Mouse (Mus musculus) neural tube, embryonic 14.5 days (tissue): ENCODE measurements around the gene Cirbp. TPM values are rescaled to one million over a fixed set of nuclear protein-coding genes. Genes with fewer than 3 reads are reported as not detected.

ENCODE experiments used
- ATAC-seq: fragments of 200-750 bp; cut with Nextera tagmentation; 2 replicates; pipeline ENCODE4 v1.8.0; 2017; ENCODE audit warnings: low read depth, mild to moderate bottlenecking, moderate TSS enrichment, moderate library complexity
- H3K27ac ChIP-seq: fragments of 300-500 bp; sonication (generic); 2 replicates; pipeline ENCODE4 v1.5.1; 2014; ENCODE audit warnings: low read depth, mild to moderate bottlenecking, control low read depth, low read length, moderate library complexity, mixed read lengths
- H3K27me3 ChIP-seq: fragments of 300-500 bp; sonication (generic); 2 replicates; pipeline ENCODE4 v1.6.1; 2014; ENCODE audit warnings: low read length; ENCODE audit not compliant: control insufficient read depth, insufficient read depth
- H3K36me3 ChIP-seq: fragments of 300-500 bp; sonication (generic); 2 replicates; pipeline ENCODE4 v1.6.1; 2014; ENCODE audit warnings: low read length, mixed read lengths; ENCODE audit not compliant: control insufficient read depth, insufficient read depth
- H3K4me1 ChIP-seq: fragments of 300-500 bp; sonication (generic); 2 replicates; pipeline ENCODE4 v1.6.1; 2014; ENCODE audit warnings: low read length; ENCODE audit not compliant: control insufficient read depth, insufficient read depth
- H3K4me2 ChIP-seq: fragments of 300-500 bp; sonication (generic); 2 replicates; pipeline ENCODE4 v1.6.1; 2014; ENCODE audit warnings: mild to moderate bottlenecking, low read depth, low read length, control low read depth
- H3K4me3 ChIP-seq: fragments of 300-500 bp; sonication (generic); 2 replicates; pipeline ENCODE4 v1.5.1; 2014; ENCODE audit warnings: low read depth, low read length, control low read depth, mixed read lengths
- H3K9ac ChIP-seq: fragments of 300-500 bp; sonication (generic); replicated peaks from 2 replicates; pipeline ENCODE4 v1.6.1; 2014; ENCODE audit warnings: low read depth, mild to moderate bottlenecking, control low read depth, low read length, mixed read lengths
- H3K9me3 ChIP-seq: fragments of 300-500 bp; sonication (generic); 2 replicates; pipeline ENCODE4 v1.6.1; 2016; ENCODE audit warnings: low read length; ENCODE audit not compliant: control insufficient read depth
- WGBS: fragments of 180-500 bp; shearing (Covaris S2); extraction: QIAGEN DNeasy Blood & Tissue Kit; methylation state at CpG from one replicate; pipeline ENCODE4 v1.1.7; 2014; 5-methylcytosine and 5-hydroxymethylcytosine counted together
- polyA plus RNA-seq: library from polyadenylated mRNA; unstranded; fragments of >200 nt; fragmentation: Nextera tagmentation; extraction: Ambion mirVana; gene quantifications from 2 replicates; pipeline ENCODE4 v1.2.1, GENCODE M21; 2014

Cirbp gene
- polyA plus RNA-seq, 1 experiment from 2014 or later = 286 TPM

DNA sequence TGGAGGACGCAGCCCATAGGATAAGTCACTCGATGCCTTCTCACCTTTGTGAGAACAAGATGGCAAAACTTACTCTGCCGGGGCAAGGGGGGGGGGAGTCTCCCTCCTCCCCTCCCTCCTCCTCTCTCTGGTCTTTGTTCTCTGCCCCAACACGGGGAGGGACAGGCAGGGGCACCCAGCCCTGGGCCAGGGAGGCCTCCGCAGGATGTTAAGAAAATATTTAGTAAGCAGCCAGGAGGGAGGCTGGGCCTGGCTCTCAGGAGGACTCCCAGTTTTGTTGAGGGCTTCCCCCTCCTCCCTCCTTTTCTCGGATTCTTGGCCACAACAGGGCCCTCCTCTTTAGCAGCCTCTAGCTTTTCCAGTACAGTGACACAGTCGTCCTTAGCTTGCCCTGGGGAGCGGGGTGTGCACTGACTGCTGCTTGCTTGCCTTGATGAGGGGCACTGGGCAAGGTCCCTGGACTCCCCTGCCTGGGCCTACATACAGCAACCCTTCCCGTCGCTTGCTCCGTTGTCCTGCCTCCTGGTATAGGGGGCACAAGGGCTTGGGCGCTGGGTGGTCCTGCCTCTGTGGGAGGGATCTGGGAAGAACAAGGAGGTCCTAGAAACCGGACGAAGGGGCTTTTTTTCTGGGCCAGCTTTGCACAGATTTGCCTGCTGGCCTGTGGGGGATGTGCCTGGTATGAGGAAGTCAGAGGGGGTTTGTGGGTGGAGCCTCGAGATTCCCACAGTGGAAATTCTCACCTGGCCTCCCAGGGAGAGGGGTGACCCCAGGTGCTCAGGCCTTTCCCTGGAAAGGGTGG is 13.5 kb upstream of the Cirbp start:
- Histone ChIP-seq H3K27me3 (no peaks in the 10 kb centered on the region), H3K36me3 (peaks cover 57% of the 10 kb centered on the region), H3K9me3 (no peaks in the 10 kb centered on the region), H3K4me1 (peaks cover 40% of the 10 kb centered on the region), H3K9ac (peak overlapping the region; percentile 100), H3K4me2 (peak overlapping the region; percentile 98), H3K4me3 (peak overlapping the region; percentile 99), H3K27ac (peak overlapping the region; percentile 100)
- ATAC-seq = no peak
- WGBS = 4% methylated on average over 15 of the region's 15 CpGs

DNA sequence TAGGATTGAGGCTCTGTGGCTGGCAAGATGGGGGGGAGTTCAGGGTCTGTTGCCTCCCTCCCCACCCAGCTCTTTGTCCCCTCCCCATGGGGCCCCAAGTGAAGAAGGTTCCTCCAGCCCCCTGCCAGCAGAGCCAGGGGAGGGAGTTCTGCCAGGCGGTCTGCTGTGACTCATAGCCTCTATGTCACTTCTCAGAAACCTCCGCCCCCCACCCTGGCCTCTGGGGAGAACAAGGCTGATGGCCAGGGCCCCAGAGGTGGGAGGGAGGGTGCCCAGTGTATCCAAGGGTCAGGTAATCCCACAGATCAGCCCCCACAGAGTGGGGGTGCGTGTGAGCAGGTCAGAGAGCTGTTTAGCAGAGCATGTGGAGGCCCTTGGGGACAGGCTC is 12.9 kb upstream of the Cirbp start:
- peak overlapping the region; percentile 100; the same call in 1 of the 2 replicates for H3K27ac ChIP-seq
- no peaks in the 10 kb centered on the region for H3K9me3 ChIP-seq
- peak overlapping the region; percentile 100 for H3K9ac ChIP-seq
- H3K4me3 ChIP-seq = peak overlapping the region; percentile 99
- no peaks in the 10 kb centered on the region for H3K27me3 ChIP-seq
- WGBS = 58% methylated on average over 3 of the region's 3 CpGs
- H3K4me2 ChIP-seq = peak overlapping the region; percentile 98
- H3K36me3 ChIP-seq = peaks cover 62% of the 10 kb centered on the region
- no peak for ATAC-seq
- H3K4me1 ChIP-seq = peaks cover 39% of the 10 kb centered on the region

DNA sequence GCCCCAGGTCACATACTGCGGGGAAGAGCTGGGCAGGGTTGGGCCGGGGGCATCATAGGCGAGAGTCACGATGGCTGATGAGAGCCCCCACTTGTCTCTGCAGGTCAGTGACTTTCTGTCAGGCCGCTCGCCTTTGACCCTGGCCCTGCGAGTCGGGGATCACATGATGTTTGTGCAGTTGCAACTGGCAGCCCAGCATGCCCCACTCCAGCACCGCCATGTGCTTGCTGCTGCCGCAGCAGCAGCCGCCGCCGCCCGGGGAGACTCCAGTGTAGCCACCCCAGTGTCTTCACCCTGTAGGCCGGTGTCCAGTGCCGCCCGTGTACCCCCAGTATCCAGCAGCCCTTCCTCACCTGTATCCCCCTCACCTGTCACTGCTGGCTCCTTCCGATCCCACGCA is 12.1 kb upstream of the Cirbp start:
- 85% methylated on average over 19 of the region's 19 CpGs for WGBS
- Histone ChIP-seq H3K4me3 (no peak overlapping the region), H3K9ac (peak overlapping the region; percentile 18; the same call in 1 of the 2 replicates), H3K9me3 (no peaks in the 10 kb centered on the region), H3K4me1 (peaks cover 39% of the 10 kb centered on the region), H3K27ac (0 out of 2 replicates have a peak overlapping the region, but pooled peaks have one; percentile 24), H3K4me2 (peak overlapping the region; percentile 98; the same call in 1 of the 2 replicates), H3K27me3 (no peaks in the 10 kb centered on the region), H3K36me3 (peaks cover 62% of the 10 kb centered on the region)
- ATAC-seq = no peak

DNA sequence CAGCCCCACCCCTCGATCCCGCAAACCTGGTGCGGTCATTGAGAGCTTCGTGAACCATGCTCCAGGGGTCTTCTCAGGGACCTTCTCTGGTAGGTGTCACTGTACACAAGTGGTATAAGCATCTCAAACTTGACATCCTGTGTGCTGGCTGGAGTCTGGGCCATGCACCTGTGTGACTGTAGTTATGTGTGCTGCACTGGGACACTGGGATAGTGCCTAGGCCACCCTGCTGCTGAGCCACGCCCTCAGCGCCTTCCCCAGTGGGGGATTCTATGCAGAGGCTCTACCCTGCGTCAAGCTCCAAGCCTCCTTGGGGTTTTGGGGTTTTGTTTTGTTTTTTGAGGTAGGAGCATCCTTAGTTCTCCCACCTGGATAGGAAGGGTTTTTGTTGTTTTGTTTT is 11.4 kb upstream of the Cirbp start:
- Histone ChIP-seq H3K27me3 (no peaks in the 10 kb centered on the region), H3K4me3 (no peak overlapping the region), H3K9me3 (no peaks in the 10 kb centered on the region), H3K4me1 (peaks cover 44% of the 10 kb centered on the region), H3K9ac (no peak overlapping the region), H3K27ac (no peak overlapping the region), H3K4me2 (no peak overlapping the region), H3K36me3 (peaks cover 62% of the 10 kb centered on the region)
- no peak for ATAC-seq
- WGBS = 93% methylated on average over 7 of the region's 7 CpGs

DNA sequence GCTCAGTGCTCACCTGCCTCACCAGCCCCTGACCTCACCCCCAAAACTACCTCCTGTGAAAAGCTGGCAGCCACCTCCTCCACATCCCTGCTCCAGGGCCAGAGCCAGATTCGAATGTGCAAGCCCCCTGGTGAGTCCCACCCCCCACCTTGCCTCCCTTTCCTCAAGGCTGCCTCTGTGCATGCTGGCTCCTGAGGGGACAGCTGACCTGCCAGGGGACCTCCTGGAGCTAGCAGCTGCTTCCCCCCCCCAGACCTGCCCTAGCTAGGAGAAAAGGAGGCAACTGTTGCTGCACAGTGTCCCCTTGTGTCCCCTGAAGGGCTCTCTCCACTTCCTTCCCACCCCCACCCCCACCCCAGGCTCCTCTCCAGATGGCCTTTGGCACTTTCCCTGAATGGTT is 10.5 kb upstream of the Cirbp start:
- no peak overlapping the region for H3K4me3 ChIP-seq
- peaks cover 44% of the 10 kb centered on the region for H3K4me1 ChIP-seq
- peak overlapping the region; percentile 52; the same call in 1 of the 2 replicates for H3K27ac ChIP-seq
- H3K27me3 ChIP-seq = no peaks in the 10 kb centered on the region
- no peaks in the 10 kb centered on the region for H3K9me3 ChIP-seq
- ATAC-seq = no peak
- H3K36me3 ChIP-seq = peaks cover 62% of the 10 kb centered on the region
- 44% methylated on average over 1 of the region's 1 CpGs for WGBS
- H3K9ac ChIP-seq = no peak overlapping the region
- no peak overlapping the region for H3K4me2 ChIP-seq

DNA sequence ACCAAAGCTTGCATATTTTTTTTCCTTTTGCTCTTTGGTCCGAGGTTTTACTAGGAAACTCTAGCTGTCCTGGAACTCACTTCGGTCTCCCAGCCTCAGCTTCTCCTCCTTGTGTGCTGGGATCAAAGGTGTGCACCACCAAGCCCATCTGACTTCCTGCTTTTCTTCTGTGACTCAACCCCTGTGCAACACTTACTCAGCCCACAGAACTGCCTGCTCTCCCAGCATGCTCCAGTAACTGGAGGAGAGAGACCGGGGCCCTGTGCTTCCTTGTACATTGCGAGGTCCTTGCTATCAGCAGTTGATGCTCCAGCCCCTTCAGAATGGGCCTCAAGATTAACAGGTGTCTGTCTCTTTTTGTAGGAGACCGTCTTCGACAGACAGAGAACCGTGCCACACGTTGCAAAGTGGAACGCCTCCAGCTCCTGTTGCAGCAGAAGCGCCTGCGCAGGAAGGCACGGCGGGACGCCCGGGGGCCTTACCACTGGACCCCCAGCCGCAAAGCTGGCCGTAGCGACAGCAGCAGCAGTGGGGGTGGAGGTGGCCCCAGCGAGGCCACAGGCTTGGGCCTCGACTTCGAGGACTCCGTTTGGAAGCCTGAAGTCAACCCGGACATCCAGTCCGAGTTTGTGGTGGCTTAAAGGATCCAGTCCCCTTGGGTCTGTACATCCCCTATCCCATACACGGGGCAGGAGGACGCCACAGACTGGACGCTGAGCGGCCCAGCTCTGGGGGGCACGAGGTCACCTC is 9.6 kb upstream of the Cirbp start:
- Histone ChIP-seq H3K27me3 (no peaks in the 10 kb centered on the region), H3K9ac (no peak overlapping the region), H3K9me3 (no peaks in the 10 kb centered on the region), H3K36me3 (peaks cover 62% of the 10 kb centered on the region), H3K4me3 (peak overlapping the region; percentile 4; the same call in 1 of the 2 replicates), H3K4me1 (peaks cover 51% of the 10 kb centered on the region), H3K4me2 (no peak overlapping the region), H3K27ac (no peak overlapping the region)
- WGBS = 88% methylated on average over 29 of the region's 29 CpGs
- no peak for ATAC-seq

DNA sequence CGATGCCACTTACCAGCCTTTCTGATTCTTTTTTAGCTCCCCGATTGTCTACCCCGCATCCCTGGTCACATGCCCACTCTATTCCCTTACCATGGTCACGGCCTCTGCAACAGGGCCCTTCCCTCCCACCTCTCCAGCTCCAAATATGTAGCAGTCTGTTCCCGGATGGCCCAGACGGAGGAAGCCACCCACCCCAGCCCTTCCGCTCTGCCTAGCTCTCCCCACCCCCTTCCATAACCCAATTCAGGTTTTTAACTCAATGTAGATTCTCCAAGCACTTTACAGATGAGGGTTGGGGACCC is 9.1 kb upstream of the Cirbp start:
- H3K9ac ChIP-seq = no peak overlapping the region
- peaks cover 50% of the 10 kb centered on the region for H3K4me1 ChIP-seq
- no peak for ATAC-seq
- H3K27ac ChIP-seq = no peak overlapping the region
- no peaks in the 10 kb centered on the region for H3K27me3 ChIP-seq
- WGBS = 60% methylated on average over 7 of the region's 7 CpGs
- peaks cover 59% of the 10 kb centered on the region for H3K36me3 ChIP-seq
- peak overlapping the region; percentile 4; the same call in 1 of the 2 replicates for H3K4me3 ChIP-seq
- H3K9me3 ChIP-seq = no peaks in the 10 kb centered on the region
- H3K4me2 ChIP-seq = no peak overlapping the region

DNA sequence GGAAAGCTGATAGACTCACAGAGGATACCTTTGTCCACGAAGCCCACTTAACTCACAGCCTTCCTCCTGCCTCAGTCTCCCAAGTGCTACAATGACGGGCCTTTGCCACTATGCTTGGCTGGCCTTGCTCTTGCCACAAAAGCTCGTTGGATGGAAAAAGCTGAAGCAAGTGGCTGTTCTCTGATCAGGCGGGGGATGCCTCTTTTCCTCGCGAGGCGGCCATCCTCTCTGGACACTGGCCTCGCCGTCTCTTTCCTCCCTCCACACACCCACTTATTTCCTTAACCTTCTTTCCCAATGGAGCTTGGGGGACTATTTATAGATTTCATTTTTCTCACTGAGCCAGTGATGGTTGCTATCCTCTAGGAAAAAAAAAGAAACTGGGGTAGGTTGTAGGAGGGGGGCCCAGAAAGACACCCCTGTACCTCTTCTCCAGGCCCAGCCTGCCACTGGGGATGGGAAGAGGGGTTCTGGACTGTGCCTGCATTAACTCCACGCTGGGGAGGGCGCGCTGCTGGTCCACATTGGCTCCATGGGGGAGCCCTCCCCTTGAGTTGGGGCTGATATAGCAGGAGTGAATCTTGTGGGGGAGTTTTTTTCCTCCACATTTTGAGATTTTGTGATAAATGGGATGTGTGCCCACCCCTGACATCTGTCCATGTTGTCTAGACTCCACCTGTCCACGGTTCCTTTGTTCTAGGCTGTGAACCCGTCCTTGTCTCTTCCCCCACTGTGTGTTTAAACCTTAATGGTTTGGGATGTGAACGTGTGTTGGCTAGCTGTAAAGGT is 8.4 kb upstream of the Cirbp start:
- Histone ChIP-seq H3K36me3 (peaks cover 53% of the 10 kb centered on the region), H3K9me3 (no peaks in the 10 kb centered on the region), H3K27me3 (no peaks in the 10 kb centered on the region), H3K4me2 (peak overlapping the region; percentile 11; the same call in 1 of the 2 replicates), H3K4me1 (peaks cover 44% of the 10 kb centered on the region), H3K4me3 (no peak overlapping the region), H3K9ac (no peak overlapping the region), H3K27ac (peak overlapping the region; percentile 73)
- ATAC-seq = no peak
- WGBS = 54% methylated on average over 15 of the region's 15 CpGs
